Mouse (Mus musculus) stomach, embryonic 14.5 days (tissue): ENCODE measurements around the gene Ccr6. TPM values are rescaled to one million over a fixed set of nuclear protein-coding genes. Genes with fewer than 3 reads are reported as not detected.
"Not testable (repeated sequence)": the region's sequence is repeated elsewhere in the genome, so short reads cannot be mapped to it uniquely, and the experiment has no call there.

ENCODE experiments used
- ATAC-seq: fragments of 200-750 bp; cut with Nextera tagmentation; 2 replicates; pipeline ENCODE4 v1.8.0; 2017; ENCODE audit warnings: low read depth, moderate TSS enrichment; ENCODE audit not compliant: insufficient number of reproducible peaks, insufficient read depth, low FRiP score
- H3K27ac ChIP-seq: fragments of 300-500 bp; sonication (generic); 2 replicates; pipeline ENCODE4 v1.5.1; 2014; ENCODE audit warnings: mild to moderate bottlenecking, low read length, moderate library complexity, mixed read lengths
- H3K27me3 ChIP-seq: fragments of 300-500 bp; sonication (generic); 2 replicates; pipeline ENCODE4 v1.6.1; 2014; ENCODE audit warnings: low read length, control low read depth, mixed read lengths; ENCODE audit not compliant: control insufficient read depth, insufficient read depth
- H3K36me3 ChIP-seq: fragments of 300-500 bp; sonication (generic); 2 replicates; pipeline ENCODE4 v1.6.1; 2014; ENCODE audit warnings: mild to moderate bottlenecking, control low read depth, low read length, moderate library complexity, mixed read lengths; ENCODE audit not compliant: control insufficient read depth, insufficient read depth
- H3K4me1 ChIP-seq: fragments of 300-500 bp; sonication (generic); 2 replicates; pipeline ENCODE4 v1.6.1; 2014; ENCODE audit warnings: low read length, control low read depth, mixed read lengths; ENCODE audit not compliant: control insufficient read depth, insufficient read depth
- H3K4me2 ChIP-seq: fragments of 300-500 bp; sonication (generic); replicated peaks from 2 replicates; pipeline ENCODE4 v1.6.1; 2014; ENCODE audit warnings: low read depth, low read length, control low read depth
- H3K4me3 ChIP-seq: fragments of 300-500 bp; sonication (generic); 2 replicates; pipeline ENCODE4 v1.5.1; 2014; ENCODE audit warnings: low read depth, low read length, control low read depth
- H3K9ac ChIP-seq: fragments of 300-500 bp; sonication (generic); replicated peaks from 2 replicates; pipeline ENCODE4 v1.6.1; 2014; ENCODE audit warnings: low read depth, mild to moderate bottlenecking, control low read depth, low read length, moderate library complexity, mixed read lengths
- H3K9me3 ChIP-seq: fragments of 300-500 bp; sonication (generic); 2 replicates; pipeline ENCODE4 v1.6.1; 2016; ENCODE audit warnings: low read depth, low read length, control low read depth; ENCODE audit not compliant: control insufficient read depth
- WGBS: fragments of 180-500 bp; shearing (Covaris S2); extraction: QIAGEN DNeasy Blood & Tissue Kit; methylation state at CpG from one replicate; pipeline ENCODE4 v1.1.7; 2014; 5-methylcytosine and 5-hydroxymethylcytosine counted together
- polyA plus RNA-seq: library from polyadenylated mRNA; unstranded; fragments of >200 nt; fragmentation: Nextera tagmentation; extraction: Ambion mirVana; gene quantifications from 2 replicates; pipeline ENCODE4 v1.2.1, GENCODE M21; 2014

Gene Ccr6
- polyA plus RNA-seq, 1 experiment from 2014 or later, result 0.71 TPM

DNA sequence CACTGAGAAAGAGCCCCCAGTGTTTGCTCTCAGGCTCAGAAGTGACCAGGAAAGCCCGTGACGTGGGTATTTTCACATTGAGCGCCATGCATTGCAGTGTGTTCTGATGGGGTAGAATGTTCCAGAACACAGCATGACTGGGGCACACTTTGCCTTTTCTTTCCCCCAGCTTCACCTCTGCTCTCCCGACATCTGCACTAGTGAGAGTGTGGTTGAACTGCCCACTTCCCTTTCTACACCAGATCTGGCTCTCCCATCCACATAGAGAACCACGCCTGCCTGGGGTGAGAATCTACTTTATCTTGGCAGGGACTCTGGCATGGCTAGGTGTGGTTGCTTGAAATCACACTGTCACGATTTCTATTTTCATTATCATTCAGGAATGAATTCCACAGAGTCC is 19.7 kb downstream of the Ccr6 start:
- Histone ChIP-seq H3K27me3 (no peaks in the 10 kb centered on the region), H3K27ac (no peak overlapping the region), H3K9me3 (no peaks in the 10 kb centered on the region), H3K4me3 (no peak overlapping the region), H3K9ac (no peak overlapping the region), H3K4me2 (no peak overlapping the region), H3K4me1 (no peaks in the 10 kb centered on the region), H3K36me3 (no peaks in the 10 kb centered on the region)
- ATAC-seq, result no peak
- WGBS, result 85% methylated on average over 6 of the region's 6 CpGs

DNA sequence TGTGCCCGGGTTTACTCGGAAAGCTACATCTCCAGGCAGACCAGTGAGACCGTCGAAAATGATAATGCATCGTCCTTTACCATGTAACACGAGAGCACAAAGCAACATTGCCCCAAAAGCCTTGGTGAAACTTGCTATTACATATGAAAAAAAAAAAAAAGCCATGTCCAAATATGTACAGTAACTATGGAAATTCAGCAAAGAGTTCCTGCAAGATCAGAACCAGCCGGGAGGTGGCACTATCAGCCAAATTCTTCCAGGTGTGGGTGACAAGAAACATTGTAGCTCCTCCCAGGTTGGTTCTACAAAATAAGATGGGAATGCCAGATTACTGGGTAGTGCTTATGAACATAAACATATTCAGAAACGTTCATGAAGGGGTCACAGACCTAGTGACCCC is 21.1 kb downstream of the Ccr6 start:
- Histone ChIP-seq H3K36me3 (no peaks in the 10 kb centered on the region), H3K4me1 (no peaks in the 10 kb centered on the region), H3K9ac (no peak overlapping the region), H3K27me3 (no peaks in the 10 kb centered on the region), H3K27ac (no peak overlapping the region), H3K4me3 (no peak overlapping the region), H3K9me3 (no peaks in the 10 kb centered on the region), H3K4me2 (no peak overlapping the region)
- no peak for ATAC-seq
- WGBS, result 75% methylated on average over 8 of the region's 8 CpGs

DNA sequence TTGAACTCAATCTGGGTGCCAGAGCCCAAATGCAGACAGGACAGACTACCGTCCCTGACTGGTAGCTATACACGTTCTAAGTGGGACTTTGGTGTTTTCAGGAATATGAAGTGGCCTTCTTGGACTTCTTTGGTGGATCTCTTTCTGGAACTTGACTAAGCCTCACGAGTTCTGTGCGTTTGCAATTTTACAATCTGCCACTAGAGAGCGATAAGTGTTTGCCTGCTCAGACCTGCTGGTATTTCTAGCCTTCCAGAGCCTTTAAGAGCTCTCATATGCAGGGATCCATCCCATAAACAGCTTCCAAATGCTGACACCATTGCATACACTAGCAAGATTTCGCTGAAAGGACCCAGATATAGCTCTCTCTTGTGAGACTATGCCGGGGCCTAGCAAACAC is 28.8 kb downstream of the Ccr6 start:
- not testable (repeated sequence) for H3K4me3 ChIP-seq, H3K27me3 ChIP-seq, H3K27ac ChIP-seq, ATAC-seq, H3K4me1 ChIP-seq, H3K36me3 ChIP-seq, H3K4me2 ChIP-seq, H3K9me3 ChIP-seq, H3K9ac ChIP-seq
- 13% methylated on average over 7 of the region's 7 CpGs for WGBS

DNA sequence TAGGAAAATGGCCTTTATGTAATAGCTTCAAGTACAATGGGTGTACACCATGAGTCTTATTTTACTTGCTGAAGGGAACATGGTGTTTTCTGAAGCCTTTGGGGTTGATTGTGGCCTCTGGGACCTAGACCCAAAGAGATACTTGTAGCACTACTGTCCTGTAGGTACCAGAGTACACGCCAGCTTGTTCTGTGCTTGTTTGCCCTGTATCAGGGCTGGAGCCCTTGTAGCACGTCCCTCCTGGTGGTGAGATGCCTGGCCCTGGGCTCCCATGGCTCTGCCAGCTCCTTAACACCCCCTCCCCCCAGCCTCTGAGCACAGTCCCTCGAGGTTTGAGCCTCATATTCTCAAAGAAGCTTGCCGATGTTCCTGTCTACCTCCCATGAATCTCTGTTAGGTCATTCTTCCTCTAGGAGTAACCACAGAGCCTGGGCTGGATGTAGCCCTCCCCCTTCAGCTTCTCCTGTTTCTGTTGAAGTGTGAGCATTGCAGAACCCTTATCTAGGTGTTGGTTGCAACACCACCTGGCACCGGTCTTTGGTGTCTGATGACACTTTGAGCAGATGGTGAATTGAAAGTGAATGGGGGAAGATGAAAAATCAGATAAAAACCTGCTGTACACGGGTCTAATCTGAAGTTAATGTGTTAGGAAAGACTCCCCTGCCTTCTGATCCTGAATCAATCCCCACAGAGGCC is 36.4 kb downstream of the Ccr6 start:
- Histone ChIP-seq H3K9me3 (no peaks in the 10 kb centered on the region), H3K27me3 (0 out of 2 replicates have a peak, but pooled peaks cover 2% of the 10 kb centered on the region), H3K9ac (no peak overlapping the region), H3K27ac (no peak overlapping the region), H3K4me3 (no peak overlapping the region), H3K4me2 (no peak overlapping the region), H3K4me1 (no peaks in the 10 kb centered on the region), H3K36me3 (no peaks in the 10 kb centered on the region)
- ATAC-seq, result no peak
- WGBS, result 47% methylated on average over 6 of the region's 6 CpGs

DNA sequence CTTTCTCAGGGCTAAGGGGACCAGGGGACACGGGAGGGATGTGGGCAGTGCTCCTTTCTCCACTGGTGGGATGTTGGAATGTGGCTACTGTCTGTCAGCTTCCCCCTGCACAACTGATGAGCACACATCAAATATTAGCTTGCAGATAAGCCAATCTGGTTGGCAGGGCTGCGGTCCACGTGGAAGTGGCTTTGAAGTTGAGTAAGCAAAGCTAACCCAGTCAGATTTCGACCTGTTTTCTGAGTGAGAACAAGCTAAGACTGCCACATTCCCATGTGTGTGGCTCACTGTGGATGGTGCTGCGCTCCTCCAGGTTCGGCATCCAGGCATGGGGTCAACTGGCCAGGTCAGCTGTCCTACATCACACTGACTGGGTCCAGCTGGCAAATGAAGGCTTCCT is 37.1 kb downstream of the Ccr6 start:
- 46% methylated on average over 6 of the region's 6 CpGs for WGBS
- no peak overlapping the region for H3K27ac ChIP-seq
- no peak overlapping the region for H3K4me2 ChIP-seq
- H3K36me3 ChIP-seq, result no peaks in the 10 kb centered on the region
- no peaks in the 10 kb centered on the region for H3K9me3 ChIP-seq
- H3K4me3 ChIP-seq, result no peak overlapping the region
- H3K9ac ChIP-seq, result no peak overlapping the region
- no peak for ATAC-seq
- H3K27me3 ChIP-seq, result 0 out of 2 replicates have a peak, but pooled peaks cover 2% of the 10 kb centered on the region
- no peaks in the 10 kb centered on the region for H3K4me1 ChIP-seq

DNA sequence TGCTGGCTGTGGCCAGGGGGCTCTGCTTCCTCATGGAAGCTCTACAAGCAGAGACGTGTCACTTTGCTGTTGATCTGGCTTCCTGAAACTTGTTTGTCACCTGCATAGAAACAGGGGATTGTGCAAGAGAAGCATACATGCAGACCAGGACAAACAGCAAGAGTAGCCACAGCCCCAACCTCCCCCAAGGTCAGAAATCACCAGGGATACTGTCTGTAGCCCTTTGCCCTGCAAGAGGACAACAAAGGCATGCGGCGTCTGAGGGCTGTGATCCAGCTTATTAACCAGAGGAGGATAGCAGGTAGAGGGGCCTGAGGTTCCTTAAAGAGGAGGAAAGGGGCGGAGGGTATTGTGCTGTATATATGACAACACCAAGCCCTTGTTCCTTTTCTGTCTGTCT is 40.2 kb downstream of the Ccr6 start:
- no peaks in the 10 kb centered on the region for H3K36me3 ChIP-seq
- no peaks in the 10 kb centered on the region for H3K9me3 ChIP-seq
- no peak overlapping the region for H3K27ac ChIP-seq
- H3K4me3 ChIP-seq, result no peak overlapping the region
- no peaks in the 10 kb centered on the region for H3K4me1 ChIP-seq
- no peak overlapping the region for H3K9ac ChIP-seq
- no peak overlapping the region for H3K4me2 ChIP-seq
- ATAC-seq, result no peak
- H3K27me3 ChIP-seq, result 0 out of 2 replicates have a peak, but pooled peaks cover 2% of the 10 kb centered on the region
- 74% methylated on average over 4 of the region's 4 CpGs for WGBS

DNA sequence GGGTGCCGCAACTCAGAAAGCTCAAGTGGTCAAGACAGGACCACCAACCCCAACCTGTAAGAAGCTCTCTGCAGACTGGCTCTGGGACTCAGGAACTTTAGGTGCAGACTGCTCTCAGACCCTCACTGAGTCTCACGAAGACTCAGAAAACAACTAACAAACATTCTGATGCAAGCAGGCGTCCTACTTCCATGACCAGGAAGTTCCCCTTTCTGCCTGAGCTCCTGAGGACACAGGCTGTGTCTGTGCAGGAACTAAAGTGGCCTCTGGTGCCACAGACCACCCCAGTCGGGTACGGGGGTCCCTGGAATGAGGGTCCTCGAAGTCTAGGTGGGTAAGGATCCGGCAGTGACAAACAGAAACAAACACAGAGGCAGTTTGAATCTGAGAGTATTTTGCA is 40.8 kb downstream of the Ccr6 start:
- H3K4me2 ChIP-seq, result no peak overlapping the region
- no peaks in the 10 kb centered on the region for H3K4me1 ChIP-seq
- ATAC-seq, result no peak
- no peak overlapping the region for H3K4me3 ChIP-seq
- no peak overlapping the region for H3K9ac ChIP-seq
- H3K36me3 ChIP-seq, result no peaks in the 10 kb centered on the region
- 80% methylated on average over 7 of the region's 7 CpGs for WGBS
- 0 out of 2 replicates have a peak, but pooled peaks cover 2% of the 10 kb centered on the region for H3K27me3 ChIP-seq
- no peaks in the 10 kb centered on the region for H3K9me3 ChIP-seq
- H3K27ac ChIP-seq, result no peak overlapping the region

DNA sequence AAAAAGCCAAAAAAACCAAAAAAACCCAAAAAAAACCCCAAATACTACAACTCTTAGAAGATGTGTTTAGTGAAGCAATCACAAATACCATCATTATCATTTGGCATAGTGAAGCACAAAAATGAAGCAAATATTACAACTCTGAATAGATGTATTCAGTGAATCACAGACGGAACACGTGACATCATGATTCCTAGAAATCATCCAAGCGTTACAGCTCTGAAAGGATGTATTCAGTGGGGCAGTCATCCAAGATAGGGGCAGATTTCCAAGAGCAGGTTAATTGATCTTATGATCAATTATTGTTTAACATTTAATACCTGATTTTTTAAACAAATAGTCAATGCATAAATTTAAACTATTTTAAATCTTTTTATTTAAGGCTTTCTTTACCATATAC is 41.4 kb downstream of the Ccr6 start:
- no peaks in the 10 kb centered on the region for H3K4me1 ChIP-seq
- H3K9me3 ChIP-seq, result no peaks in the 10 kb centered on the region
- no peak overlapping the region for H3K4me3 ChIP-seq
- no peak for ATAC-seq
- 0 out of 2 replicates have a peak, but pooled peaks cover under 1% of the 10 kb centered on the region for H3K27me3 ChIP-seq
- H3K27ac ChIP-seq, result no peak overlapping the region
- no peak overlapping the region for H3K9ac ChIP-seq
- no peaks in the 10 kb centered on the region for H3K36me3 ChIP-seq
- 88% methylated on average over 3 of the region's 3 CpGs for WGBS
- H3K4me2 ChIP-seq, result no peak overlapping the region

DNA sequence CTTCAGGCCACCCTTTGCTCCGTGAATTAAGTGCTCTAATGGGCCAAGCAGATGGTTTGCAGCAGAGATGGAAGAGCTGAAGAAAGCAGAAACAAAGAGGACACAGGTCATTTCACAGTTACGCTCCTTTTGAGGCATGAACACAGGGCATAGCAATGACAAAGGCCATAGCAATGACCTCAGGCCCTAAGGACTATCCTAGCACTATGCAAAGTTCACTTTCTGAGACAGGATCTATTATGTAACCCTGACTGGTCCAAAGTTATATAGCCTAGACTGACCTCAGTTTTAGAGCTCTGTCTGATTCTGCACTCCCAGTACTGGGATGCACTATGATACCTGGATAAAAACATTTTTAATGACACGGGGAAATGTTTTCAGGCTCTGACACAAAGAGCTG is 42.5 kb downstream of the Ccr6 start:
- no peak for ATAC-seq
- 66% methylated on average over 3 of the region's 3 CpGs for WGBS

More for the DNA sequence above, 42.5 kb downstream of the Ccr6 start:
- H3K9ac ChIP-seq, result no peak overlapping the region
- no peaks in the 10 kb centered on the region for H3K9me3 ChIP-seq
- no peaks in the 10 kb centered on the region for H3K27me3 ChIP-seq
- no peak overlapping the region for H3K4me2 ChIP-seq
- no peak overlapping the region for H3K4me3 ChIP-seq
- no peak overlapping the region for H3K27ac ChIP-seq
- no peaks in the 10 kb centered on the region for H3K36me3 ChIP-seq
- 0 out of 2 replicates have a peak, but pooled peaks cover 3% of the 10 kb centered on the region for H3K4me1 ChIP-seq
